Mouse (Mus musculus) lung, adult 2 months (tissue): Measurements from ENCODE around the gene Rab39.

Experiments used
- CTCF ChIP-seq: fragments of 200-500 bp; IDR thresholded peaks from 2 replicates; pipeline ENCODE4 v1.5.1; 2011; ENCODE audit warnings: mild to moderate bottlenecking, low read length, control low read depth; ENCODE audit not compliant: insufficient read depth
- POLR2A ChIP-seq: fragments of 200-500 bp; IDR thresholded peaks from 2 replicates; pipeline ENCODE4 v1.6.1; 2011; ENCODE audit warnings: low read depth, mild to moderate bottlenecking, control low read depth, low read length, borderline replicate concordance; ENCODE audit errors: extremely low read depth

DNA sequence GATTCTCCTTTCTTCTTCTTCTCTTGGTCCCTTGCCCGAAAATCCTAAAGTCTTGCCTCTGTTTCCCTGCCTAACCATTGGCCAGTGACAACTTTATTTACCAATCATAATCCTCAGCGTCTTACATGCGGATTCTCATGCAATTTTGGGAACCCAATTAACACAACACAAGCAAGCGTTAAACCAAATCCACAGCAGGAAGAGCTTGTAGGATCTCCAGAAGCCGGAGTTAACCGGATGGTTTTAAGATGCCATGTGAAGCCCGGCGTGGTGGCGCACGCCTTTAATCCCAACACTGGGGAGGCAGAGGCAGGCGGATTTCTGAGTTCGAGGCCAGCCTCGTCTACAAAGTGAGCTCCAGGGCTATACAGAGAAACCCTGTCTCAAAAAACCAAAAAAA, 44.4 kb upstream of the Rab39 start:
- no peak for TF ChIP-seq CTCF
- no peak for TF ChIP-seq POLR2A
